ENCODE assay signal across 9 mouse cellular contexts in the genomic region with DNA sequence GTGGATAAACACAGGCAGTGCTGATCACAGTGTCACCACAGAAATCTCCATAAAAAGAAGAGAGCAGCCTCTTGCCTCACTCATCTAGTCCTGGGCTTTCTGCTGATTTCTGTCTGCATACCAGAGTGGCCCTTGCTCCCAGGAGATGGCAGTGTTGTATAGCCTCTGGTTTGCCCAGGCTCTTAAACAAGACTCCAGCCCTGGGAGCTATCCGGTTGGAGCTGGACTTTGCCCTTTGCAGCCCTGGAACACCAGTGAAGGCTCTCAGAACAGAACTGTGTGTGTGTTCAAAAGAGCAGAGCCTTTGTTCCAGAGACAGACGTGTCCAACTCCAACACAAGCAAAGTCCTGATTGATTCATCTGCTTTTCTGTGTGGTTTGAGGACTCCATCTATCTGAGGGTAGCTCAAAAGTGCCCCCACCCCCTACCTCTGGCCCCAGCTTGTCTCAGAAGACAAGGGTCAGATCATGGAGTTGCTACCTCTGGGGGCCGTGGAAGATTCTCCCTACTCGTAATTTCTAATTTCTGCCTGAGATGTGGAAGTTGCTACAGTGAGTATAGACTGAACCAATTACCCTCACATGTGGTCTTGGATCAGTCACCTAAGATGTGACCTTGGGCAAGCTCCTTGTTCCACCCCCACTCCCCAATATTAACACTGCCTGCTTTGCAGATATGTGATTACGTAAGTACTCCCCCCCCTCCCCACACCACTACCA.
DNase-seq lines count a peak whose midpoint lies in the region; ATAC-seq and TF ChIP-seq lines count a peak whose summit lies in the region.
"Had no signal": no experiment of that assay in that cellular context is flagged by ENCODE, and none has a peak within 500 bp of the region (broad histone marks: within the 10 kb centered on the region; RNA-seq: fewer than 3 reads in every experiment).

No protein-coding gene starts in this region.

- intact Hi-C loops in gastrocnemius, adult 2 months (cut with DNase I): loop anchor here (5.0 kb wide), 2 partner anchors 399 to 529 kb away; no protein-coding TSS in a partner anchor

- H3K4me1 ChIP-seq in hindbrain, embryonic 13.5 days (replicated peaks): peaks cover 15% of the 10 kb centered on the region
- H3K4me1 ChIP-seq in lung, embryonic 15.5 days: peaks cover 11% of the 10 kb centered on the region
- H3K4me1 ChIP-seq in thymus, adult 2 months (replicated peaks; ENCODE audit: control insufficient read depth, insufficient read depth, low read length): no peaks in the 10 kb centered on the region

- no peaks in the 10 kb centered on the region for H3K36me3 ChIP-seq in hindbrain, embryonic 13.5 days
- no peaks in the 10 kb centered on the region for H3K36me3 ChIP-seq in lung, embryonic 15.5 days
- H3K36me3 ChIP-seq in thymus, adult 2 months (ENCODE audit: control insufficient read depth, insufficient read depth, low read length): no peaks in the 10 kb centered on the region
- H3K36me3 ChIP-seq: limb, embryonic 15.5 days had no signal

- TF ChIP-seq CTCF in gastrocnemius, adult 2 months (IDR thresholded peaks at IDR 0.05): peak; percentile 87
- TF ChIP-seq CTCF in thymus, adult 2 months (IDR thresholded peaks at IDR 0.05; ENCODE audit: borderline replicate concordance, control insufficient read depth, extremely low read depth, insufficient read depth, low read length, poor library complexity): no peak

- WGBS in hindbrain, embryonic 13.5 days: 33% methylated on average over 5 of the region's 5 CpGs
- WGBS in lung, embryonic 15.5 days: 27% methylated on average over 5 of the region's 5 CpGs
- WGBS in thymus, adult 2 months: 75% methylated on average over 5 of the region's 5 CpGs

- DNase-seq in R1 (ENCODE audit: low read depth, low spot score): peak; percentile 34
- peak; percentile 47 to 72 for DNase-seq in cerebellum, postnatal 4 days (ENCODE audit: low spot score in 2 of 2)
- peak; percentile 74 for DNase-seq in gastrocnemius, adult 2 months
- peak; percentile 64 to 75 for DNase-seq in layer of hippocampus, postnatal 10 days (ENCODE audit: low spot score in 2 of 2)
- peak; percentile 62 for DNase-seq in retina, postnatal 7 days (ENCODE audit: low read depth, low spot score)
- no peak for DNase-seq in thymus, adult 2 months

- H3K27me3 ChIP-seq in hindbrain, embryonic 13.5 days: no peaks in the 10 kb centered on the region
- no peaks in the 10 kb centered on the region for H3K27me3 ChIP-seq in lung, embryonic 15.5 days
- H3K27me3 ChIP-seq in thymus, adult 2 months (ENCODE audit: control insufficient read depth, insufficient read depth, low read length): no peaks in the 10 kb centered on the region
- H3K27me3 ChIP-seq: limb, embryonic 15.5 days had no signal

- H3K9me3 ChIP-seq in hindbrain, embryonic 13.5 days: no peaks in the 10 kb centered on the region
- no peaks in the 10 kb centered on the region for H3K9me3 ChIP-seq in lung, embryonic 15.5 days
- H3K9me3 ChIP-seq: limb, embryonic 15.5 days had no signal

- H3K4me3 ChIP-seq in gastrocnemius, adult 2 months: no peak overlapping the region
- no peak overlapping the region for H3K4me3 ChIP-seq in hindbrain, embryonic 13.5 days
- no peak overlapping the region for H3K4me3 ChIP-seq in lung, embryonic 15.5 days
- no peak overlapping the region for H3K4me3 ChIP-seq in thymus, adult 2 months (ENCODE audit: control insufficient read depth, insufficient read depth, low read length)
- H3K4me3 ChIP-seq: limb, embryonic 15.5 days had no signal

- no peak for TF ChIP-seq POLR2A in thymus, adult 2 months (IDR thresholded peaks at IDR 0.05; ENCODE audit: control insufficient read depth, extremely low read depth, insufficient read depth, low read length, poor library complexity)

- no peak overlapping the region for H3K4me2 ChIP-seq in hindbrain, embryonic 13.5 days
- no peak overlapping the region for H3K4me2 ChIP-seq in lung, embryonic 15.5 days
- H3K4me2 ChIP-seq: limb, embryonic 15.5 days had no signal

- no peak overlapping the region for H3K9ac ChIP-seq in hindbrain, embryonic 13.5 days
- no peak overlapping the region for H3K9ac ChIP-seq in lung, embryonic 15.5 days
- H3K9ac ChIP-seq: limb, embryonic 15.5 days had no signal

- H3K27ac ChIP-seq in gastrocnemius, adult 2 months: no peak overlapping the region
- H3K27ac ChIP-seq in hindbrain, embryonic 13.5 days: peak overlapping the region; percentile 12; the same call in 1 of the 2 replicates
- no peak overlapping the region for H3K27ac ChIP-seq in lung, embryonic 15.5 days
- no peak overlapping the region for H3K27ac ChIP-seq in thymus, adult 2 months (ENCODE audit: control insufficient read depth, insufficient read depth, low read length)
- H3K27ac ChIP-seq: limb, embryonic 15.5 days had no signal

- ATAC-seq in hindbrain, embryonic 13.5 days (ENCODE audit: low FRiP score): peak; percentile 54; the same call in 1 of the 2 replicates
- peak; percentile 71 for ATAC-seq in lung, embryonic 15.5 days (ENCODE audit: borderline replicate concordance, extremely low read depth, low FRiP score, low TSS enrichment)
